Mouse (Mus musculus): ENCODE measurements around the gene Alkbh1. TPM values are rescaled to one million over a fixed set of nuclear protein-coding genes. Genes with fewer than 3 reads are reported as not detected.

Gene Alkbh1
- total RNA-seq, 2 experiments from 2014 or later = 21.5 to 24.2 TPM

DNA sequence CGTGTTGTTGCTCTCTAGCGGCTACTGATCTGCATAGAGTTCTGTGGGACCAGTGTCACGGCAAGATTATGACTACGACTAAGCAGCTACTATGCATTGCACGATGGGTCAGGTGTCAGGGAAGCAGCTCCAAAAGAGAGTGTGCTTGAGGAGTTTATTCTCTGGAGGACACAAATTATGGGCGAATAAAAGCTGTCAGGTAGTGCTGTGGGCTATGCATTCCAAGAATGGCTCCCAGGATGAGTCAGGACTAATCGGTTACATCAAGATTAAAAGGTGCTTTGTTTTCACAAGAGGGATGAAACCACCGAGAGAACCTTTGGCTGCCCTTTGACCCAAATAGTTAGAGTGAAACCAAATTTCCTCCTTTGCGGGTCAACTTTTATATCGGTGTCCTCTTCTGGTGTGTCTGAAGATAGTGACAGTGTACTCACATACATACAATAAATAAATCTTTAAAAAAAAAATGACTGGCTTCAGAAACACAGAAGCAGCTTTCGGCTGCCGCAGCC is 23.8 kb downstream of the Alkbh1 start:
- no peak for DNase-seq

DNA sequence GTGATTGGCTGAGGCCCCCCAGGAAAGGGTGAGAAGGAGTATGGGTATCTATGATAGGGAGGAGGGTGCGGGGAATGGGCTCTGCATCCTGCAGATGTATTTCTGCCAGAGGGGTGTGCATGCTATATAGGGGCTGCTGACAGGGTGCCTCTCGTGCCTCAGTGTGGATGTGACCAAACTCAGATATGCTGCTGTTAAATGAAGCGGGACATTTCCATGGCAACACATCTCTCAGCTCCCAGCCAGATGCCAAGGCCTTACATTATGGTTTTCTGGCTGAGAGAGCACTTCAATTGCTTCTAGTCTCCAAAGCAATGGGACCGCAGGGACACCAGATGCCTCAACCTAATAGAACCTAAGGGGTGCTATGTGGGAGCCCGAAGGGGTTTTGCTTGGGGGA is 24.9 kb downstream of the Alkbh1 start:
- no peak for DNase-seq

GRCm38 (mm10) chr12:87416690-87417089 is 27.1 kb downstream of the Alkbh1 start:
- DNase-seq = peak; percentile 74 to 81

GRCm38 (mm10) chr12:87415358-87415757 is 28.5 kb downstream of the Alkbh1 start:
- no peak for DNase-seq

DNA sequence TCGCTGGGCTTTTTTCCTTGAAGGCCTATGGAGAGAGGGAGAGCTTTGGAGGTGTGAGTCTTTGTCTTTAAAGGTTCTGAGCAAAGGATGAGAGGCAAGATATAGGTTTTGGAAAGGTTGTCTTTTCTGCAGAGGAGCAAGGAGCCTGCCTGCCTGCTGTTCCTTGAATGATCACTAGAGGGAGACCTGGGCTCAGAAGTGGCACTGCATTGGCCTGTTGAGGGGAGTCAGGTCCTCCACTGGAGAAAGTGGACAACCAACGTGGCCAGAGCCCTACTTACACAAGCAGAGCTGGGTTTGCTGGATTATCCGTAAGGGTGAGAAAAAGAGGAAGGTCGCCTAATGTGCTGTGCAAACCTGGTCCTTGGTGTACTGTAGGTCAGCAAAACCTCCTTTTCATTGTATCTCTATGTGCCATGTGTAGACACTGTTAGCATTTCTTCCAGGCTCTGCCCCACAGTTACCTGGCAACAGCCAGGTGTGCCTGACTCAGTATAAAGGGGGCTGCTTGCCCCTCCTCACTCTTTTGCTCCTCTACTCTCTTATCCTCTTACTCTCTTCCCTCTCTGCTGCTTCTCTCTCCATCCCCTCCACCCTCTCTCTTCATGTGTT is 30.5 kb downstream of the Alkbh1 start:
- DNase-seq = peak; percentile 74 to 84

GRCm38 (mm10) chr12:87410999-87411398 is 32.8 kb downstream of the Alkbh1 start:
- peak in 1 of 2 experiments; percentile 25 for DNase-seq

GRCm38 (mm10) chr12:87409123-87409522 is 34.7 kb downstream of the Alkbh1 start:
- DNase-seq = no peak

DNA sequence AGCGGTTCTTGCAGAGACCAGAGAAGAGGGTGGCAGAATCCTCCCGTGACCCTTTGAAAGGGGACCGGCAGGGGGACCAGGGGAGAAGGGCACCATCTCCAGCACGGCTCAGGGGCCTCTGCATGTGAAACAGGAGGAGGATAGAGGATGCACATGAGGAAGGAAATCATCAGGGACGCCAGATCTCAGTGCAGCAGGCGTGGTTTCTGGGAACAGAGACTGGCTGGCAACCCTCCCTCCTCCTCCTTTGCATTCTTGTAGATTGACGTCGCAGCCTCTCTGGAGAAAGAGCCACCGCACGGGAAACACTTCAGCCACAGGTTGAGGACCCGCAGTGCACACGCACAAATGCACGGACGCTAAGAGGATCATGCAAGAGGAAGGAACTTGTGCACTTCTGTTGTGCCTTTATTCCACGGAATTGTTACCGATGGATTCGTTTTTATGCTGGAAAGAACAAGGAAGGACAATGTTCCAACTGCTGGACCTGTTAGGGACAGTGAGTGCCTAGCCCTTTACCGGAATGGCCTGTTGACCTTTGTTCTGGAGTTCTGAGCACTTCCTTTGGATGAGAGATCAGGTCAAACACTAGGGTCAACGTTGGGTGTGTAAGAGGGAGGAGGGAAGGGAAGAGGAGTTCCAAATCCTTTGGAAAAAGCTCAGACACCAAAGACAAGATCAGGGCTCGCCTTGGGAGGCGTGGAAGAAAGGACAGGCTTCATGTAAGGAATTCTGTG is 35.8 kb downstream of the Alkbh1 start:
- peak; percentile 70 to 79 for DNase-seq

DNA sequence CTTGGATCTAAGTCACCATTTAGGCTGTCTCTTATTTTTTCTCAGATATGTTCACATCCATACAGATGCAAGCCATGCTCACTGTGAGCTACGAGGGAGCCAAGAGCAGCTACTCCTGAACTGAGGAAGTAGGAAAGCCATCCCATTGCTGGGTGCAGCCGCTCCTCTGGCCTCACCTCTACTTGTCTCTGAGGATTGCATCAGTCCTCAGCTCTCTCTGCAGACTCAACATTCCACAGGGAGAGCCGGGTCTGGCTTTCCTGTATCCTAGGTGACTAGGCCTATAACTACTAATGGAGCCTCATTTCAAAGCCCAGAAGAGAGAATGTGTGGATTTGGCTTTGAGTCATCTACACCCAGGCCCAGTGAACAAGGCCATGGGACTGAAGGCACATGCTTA is 38.1 kb downstream of the Alkbh1 start:
- no peak for DNase-seq

- DNase-seq = no peak
Observed at GRCm38 (mm10) chr12:87405165-87405564, 38.7 kb downstream of the Alkbh1 start.

- no peak for DNase-seq
Observed at GRCm38 (mm10) chr12:87401883-87402282, 41.9 kb downstream of the Alkbh1 start.

DNA sequence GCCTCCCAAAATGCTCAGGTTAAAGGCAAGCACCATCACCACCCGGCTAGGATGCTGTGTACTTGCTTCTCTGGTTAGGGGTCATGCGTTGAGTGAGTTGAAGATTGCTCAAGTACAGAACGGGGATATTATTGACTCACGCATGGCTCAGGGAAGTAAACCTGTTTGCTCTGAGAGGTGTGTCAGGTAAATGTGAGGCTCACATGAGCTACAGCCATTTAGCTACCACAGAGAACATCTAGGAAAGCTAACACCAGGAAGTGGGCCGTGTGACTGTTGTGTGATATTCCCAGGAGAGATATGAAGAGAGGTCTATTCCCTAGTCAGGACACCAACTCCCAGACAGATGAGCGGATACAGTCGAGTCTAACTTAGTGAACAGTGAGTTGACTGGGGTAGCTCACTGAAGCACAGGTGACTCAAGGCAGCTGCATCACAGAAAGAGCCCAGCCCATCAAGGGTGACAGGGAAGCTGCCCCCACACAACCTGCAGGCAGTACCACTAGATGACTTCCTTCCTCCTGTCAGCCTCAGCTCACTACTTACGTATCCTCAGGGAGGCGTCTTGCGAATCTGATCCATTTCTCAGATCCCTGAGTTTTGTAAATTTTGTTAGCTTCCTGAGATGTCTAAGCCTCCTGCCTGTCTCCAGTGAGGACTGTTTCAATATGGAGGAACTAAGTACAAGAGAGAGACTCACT is 44.5 kb downstream of the Alkbh1 start:
- no peak for DNase-seq

GRCm38 (mm10) chr12:87397811-87398417 is 45.9 kb downstream of the Alkbh1 start:
- DNase-seq = peak; percentile 61 to 66

DNA sequence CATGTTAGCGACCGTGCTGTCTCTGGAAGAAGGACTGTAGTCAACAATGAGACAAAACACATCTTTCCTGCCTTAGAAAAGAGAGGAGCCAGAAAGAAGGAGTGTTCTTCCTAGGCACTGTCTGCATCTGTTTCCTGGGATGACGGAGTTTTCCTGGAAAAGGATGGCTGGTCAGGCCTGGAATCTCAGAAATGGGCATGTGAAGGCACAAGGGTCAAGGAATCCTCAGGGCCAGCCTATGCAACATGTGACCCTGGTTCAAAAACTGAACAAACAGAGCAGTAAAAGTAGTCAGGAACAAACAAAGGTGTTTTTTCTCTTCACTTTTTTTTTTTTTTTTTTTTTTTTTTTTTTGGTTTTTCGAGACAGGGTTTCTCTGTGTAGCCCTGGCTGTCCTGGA is 46.7 kb downstream of the Alkbh1 start:
- DNase-seq = no peak

GRCm38 (mm10) chr12:87394316-87394715 is 49.5 kb downstream of the Alkbh1 start:
- DNase-seq = no peak

DNA sequence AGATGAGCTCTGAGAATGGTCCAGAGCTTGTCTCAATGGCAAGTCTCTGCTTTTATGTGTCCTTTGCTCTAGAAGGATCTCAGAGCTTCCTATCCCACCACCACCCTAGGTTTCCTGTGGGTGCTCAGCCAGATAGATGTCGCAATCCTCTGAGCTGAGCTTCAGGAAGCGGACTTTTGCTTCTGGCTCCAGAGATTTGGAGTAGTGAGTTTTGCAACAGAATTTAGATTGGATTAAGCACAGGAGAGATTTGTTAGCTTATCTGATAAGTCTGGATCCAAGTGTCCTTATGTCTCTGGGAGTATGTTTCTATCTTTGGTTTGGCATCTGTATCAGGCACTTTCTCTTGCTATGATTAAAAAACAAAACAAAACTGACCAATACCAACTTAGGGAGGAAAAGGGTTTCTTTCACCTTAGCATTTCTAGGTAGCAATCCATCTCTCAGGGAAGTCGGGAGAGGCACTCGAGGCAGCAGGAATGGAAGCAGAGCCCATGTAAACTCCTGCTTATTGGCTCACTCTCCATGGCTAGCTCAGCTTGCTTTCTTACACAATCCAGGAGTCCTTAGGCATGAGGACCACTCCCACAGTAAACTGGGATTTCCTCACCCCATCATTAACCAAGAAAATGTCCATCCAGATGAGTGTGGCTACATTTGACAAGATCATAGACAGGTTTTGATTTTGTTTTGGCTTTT is 50.2 kb downstream of the Alkbh1 start:
- DNase-seq = peak; percentile 53 to 63

- peak in 1 of 2 experiments; percentile 22 for DNase-seq
Observed at GRCm38 (mm10) chr12:87391355-87391754, 52.5 kb downstream of the Alkbh1 start.

- no peak for DNase-seq
Observed at GRCm38 (mm10) chr12:87389231-87389630, 54.6 kb downstream of the Alkbh1 start.

DNA sequence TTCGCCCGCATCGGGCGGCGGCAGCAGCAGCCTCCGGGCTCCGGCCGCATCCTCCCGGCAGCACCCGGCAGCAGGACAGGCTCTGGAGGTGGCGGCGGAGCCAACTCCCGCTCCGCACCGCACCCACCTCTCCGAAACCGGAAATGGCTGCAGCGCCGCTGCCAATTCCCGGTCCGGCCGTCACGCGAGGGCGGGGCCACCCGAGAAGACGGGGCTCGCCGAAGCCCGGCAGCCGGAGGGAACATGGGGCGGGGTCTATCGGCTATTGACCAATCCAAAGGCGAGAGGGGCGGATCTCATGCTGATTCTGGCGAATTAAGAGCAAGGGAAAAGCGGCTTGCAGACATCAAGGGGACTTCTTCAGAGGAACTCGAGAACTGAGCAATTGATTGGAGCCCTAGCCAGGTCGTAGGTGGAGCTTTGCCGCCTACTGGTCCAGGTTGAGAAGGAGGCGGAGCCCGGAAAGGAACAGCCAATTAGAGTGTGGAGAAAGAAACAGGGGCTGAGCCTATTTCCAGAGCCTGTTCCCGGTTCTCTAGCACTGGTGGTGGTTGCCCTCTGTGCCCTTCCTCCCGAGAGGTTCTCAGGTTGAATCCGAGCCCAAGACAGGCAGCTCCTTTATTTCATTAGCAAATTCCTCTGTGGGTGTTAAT is 55.6 kb downstream of the Alkbh1 start, which contains the start of gene Sptlc2:
TSS of gene Sptlc2 (minus strand) at position 234 of the 653 bp plus-strand sequence.
- peak; percentile 99 to 100 for DNase-seq

DNA sequence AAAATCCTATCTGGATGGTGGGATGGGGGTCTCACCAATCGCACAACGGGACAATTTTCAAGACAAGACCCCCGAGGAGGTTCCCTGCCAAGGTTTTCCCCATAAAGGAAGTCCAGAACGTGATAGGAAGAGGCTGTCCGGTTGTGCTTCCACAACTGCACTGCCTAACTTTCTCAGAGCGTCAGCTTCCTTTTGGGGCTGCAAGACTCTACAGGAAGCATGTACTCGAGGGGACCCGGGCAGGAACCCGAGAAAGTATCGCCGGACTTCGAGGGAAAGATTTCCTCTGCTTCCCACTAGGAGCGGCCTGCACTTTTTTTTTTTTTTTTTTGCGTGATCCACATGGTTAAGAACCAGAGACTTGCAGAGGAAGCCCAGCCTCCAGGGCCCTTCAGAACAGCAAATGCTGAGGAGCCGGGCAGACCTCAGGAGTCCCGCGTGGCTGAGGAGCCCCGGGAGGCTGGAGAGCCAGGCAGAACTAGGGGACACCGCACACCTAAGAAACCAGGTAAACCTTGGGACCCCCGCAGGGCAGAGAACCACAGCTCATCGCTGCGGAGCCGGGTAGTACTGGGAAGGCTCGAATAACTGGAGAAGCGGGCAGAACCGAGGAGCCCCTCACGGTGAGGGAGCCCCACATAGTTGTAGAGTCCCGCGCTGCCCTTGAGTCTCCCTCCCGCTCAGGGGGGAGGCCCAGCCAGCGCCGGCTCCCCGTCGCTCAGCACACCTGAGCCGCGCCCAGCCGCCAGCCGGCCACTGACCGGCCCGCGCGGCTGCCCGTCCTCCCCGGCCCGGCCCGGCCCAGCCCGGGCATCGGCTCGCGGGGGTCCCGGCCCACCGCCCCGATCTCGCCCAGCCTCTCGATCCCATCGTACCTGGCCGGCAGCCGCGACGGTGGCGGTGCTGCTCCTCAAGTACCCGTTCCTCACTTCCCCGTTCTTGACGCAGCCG is 56.4 kb downstream of the Alkbh1 start:
- peak; percentile 45 to 55 for DNase-seq
